Mouse (Mus musculus) embryonic fibroblast, embryonic 13.5 days (primary cell): ENCODE results near the gene Nfkb2. TPM values are rescaled to one million over a fixed set of nuclear protein-coding genes. Genes with fewer than 3 reads are reported as not detected.

Experiments used
- H3K27ac ChIP-seq: 2 replicates; pipeline ENCODE4 v1.5.1; 2012; ENCODE audit warnings: low read length, control low read depth, inconsistent platforms; ENCODE audit not compliant: insufficient read depth
- H3K4me1 ChIP-seq: 2 replicates; pipeline ENCODE4 v1.6.1; 2011; ENCODE audit warnings: low read length; ENCODE audit not compliant: control insufficient read depth, insufficient read depth
- H3K4me3 ChIP-seq: 2 replicates; pipeline ENCODE4 v1.5.1; 2011; ENCODE audit warnings: mild to moderate bottlenecking, control low read depth, low read length; ENCODE audit not compliant: insufficient read depth
- CTCF ChIP-seq: IDR thresholded peaks from 2 replicates; pipeline ENCODE4 v1.5.1; 2011; ENCODE audit warnings: mild to moderate bottlenecking, control low read depth, low read length, moderate library complexity, borderline replicate concordance; ENCODE audit not compliant: insufficient read depth
- POLR2A ChIP-seq: IDR thresholded peaks from 2 replicates; pipeline ENCODE4 v1.6.1; 2011; ENCODE audit warnings: low read depth, mild to moderate bottlenecking, control low read depth, low read length, moderate library complexity
- polyA plus RNA-seq: library from polyadenylated mRNA; stranded (reverse); fragments of >200 nt; gene quantifications from 2 replicates; pipeline ENCODE4 v1.2.4, GENCODE M21; 2011; ENCODE audit warnings: low read depth; ENCODE audit not compliant: missing spikeins, insufficient read length

The Nfkb2 gene
- polyA plus RNA-seq, 1 experiment, result 42.3 TPM

DNA sequence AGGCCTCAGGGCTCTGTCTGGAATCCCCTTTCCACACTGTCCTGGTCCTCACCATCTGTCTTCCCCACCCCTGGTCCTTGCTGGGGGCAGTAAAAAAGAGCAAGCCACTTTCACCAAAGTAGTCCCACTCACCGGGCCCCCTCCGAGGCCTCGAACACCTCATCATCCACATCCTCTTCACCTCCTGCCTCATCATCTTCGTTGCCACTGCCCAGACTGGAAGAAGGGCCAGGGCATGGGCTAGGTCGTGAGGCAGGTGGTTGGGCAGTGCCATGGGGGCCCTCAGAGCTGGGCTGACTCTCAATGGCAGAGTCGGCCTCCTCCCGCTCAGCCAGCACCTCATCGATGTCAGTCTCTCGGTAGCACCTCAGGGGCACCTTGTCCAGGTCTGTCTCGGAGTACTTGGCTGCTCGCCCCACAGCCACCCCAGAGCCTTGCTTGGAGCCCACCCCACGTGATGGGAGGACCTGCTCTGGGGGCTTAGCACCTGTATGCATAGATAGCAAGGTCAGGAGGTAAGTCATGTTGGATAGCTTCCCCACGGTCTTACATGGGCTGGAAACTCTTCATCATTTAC is 19.0 kb downstream of the Nfkb2 start:
- H3K4me1 ChIP-seq, result peaks cover 2% of the 10 kb centered on the region
- TF ChIP-seq CTCF (no peak), POLR2A (no peak)
- H3K27ac ChIP-seq, result no peak overlapping the region
- no peak overlapping the region for H3K4me3 ChIP-seq

DNA sequence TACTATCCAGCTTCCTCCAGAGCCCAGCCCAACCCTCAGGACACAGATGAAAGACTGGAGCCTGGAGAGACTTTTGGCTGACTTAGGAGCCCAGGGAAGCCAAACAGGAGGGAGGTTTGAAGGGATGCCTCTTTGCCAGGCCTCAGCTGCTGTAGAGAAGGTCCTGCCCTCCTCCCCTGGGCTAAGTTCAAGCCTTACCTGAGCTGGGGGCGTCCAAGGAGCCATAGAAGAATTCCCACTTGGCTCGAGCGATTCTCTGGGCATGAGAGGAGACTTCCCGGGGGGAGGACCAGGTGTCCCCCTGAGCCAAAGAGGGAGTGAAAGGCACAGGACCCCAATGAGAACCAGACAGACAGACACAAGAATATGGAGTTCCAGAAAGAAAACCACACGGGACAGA is 19.6 kb downstream of the Nfkb2 start:
- Histone ChIP-seq H3K27ac (no peak overlapping the region), H3K4me3 (no peak overlapping the region), H3K4me1 (peaks cover under 1% of the 10 kb centered on the region)
- TF ChIP-seq CTCF, result no peak
- no peak for TF ChIP-seq POLR2A

DNA sequence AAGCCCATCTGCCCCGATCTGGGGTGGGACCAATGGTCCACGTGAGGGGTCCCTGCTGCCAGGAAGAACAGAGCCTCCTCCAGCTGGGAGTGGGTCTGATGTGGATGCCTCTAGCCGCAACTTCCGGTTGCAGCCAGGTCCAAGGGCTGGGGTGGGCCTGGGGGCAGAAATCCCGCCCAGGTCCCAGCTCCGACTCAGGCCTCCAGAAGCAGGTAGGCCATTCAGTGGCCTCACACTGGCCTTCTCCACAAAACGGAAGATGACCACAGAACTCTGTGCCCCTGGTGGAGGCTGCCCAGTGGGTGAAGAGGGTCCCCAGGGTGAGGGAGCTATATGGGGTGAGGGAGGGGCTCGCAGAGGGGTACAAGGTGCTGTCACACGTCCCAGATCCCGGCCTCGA is 20.2 kb downstream of the Nfkb2 start:
- H3K4me1 ChIP-seq, result no peaks in the 10 kb centered on the region; the same call in 1 of the 2 replicates

DNA sequence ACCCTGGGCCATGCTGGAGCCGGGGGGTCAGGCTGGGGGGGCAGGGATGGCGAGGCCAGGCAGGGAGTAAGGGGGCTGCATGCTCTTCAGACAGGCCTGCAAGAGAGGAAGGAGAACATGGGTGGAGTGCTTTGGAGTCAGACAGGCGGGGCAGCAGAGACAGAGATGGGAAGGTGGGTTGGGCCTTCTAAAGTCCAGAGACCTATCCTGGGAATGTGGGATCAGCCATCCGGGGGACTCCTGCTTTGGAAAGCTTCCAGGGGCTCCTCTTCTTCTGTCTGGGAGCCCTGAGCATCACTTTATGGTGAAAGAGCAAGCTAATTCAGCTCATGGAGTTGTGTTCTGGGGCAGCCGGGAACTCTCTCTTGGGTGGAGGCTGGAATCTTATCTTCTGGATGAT is 20.8 kb downstream of the Nfkb2 start:
- Histone ChIP-seq H3K27ac (no peak overlapping the region), H3K4me3 (no peak overlapping the region), H3K4me1 (no peaks in the 10 kb centered on the region; the same call in 1 of the 2 replicates)
- TF ChIP-seq POLR2A (no peak), CTCF (no peak)

More for the DNA sequence above, 20.2 kb downstream of the Nfkb2 start:
- no peak overlapping the region for H3K4me3 ChIP-seq
- TF ChIP-seq POLR2A (no peak), CTCF (no peak)
- H3K27ac ChIP-seq, result no peak overlapping the region

DNA sequence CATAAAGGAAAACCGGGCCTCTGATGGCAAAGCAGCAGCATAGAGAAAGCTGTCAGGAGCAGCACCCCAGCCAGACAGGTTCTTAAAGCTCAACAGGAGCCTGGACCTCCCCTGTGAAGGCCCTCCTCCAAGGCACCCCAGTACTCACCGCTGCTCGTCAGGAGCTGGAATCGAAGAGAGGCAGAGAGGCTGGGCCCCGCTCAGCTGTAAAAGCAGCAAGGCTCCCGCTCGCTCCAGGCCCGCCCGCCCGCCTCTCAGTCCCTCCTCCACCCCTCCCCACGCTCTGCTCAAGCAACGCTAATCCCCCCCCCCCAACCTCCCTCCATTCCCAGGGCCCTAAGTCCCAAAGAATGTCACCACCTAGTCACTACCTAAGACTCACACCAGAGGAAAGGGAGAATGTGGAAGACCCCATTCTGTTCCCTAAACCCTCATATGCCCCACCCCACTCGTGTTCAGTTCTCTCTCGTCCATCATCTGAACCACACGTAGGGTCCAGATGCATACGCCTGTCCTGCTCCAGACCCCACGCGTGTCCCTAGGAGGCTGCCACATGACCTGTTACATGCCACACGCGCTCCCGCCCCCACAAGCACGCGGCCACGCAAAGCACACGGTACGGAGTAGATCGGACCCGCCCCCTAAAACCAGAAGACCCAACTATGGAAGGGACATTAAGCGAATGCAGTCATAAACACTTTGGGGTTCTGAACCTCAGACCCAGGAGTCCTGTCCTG is 22.1 kb downstream of the Nfkb2 start:
- H3K4me1 ChIP-seq, result no peaks in the 10 kb centered on the region; the same call in 1 of the 2 replicates
- H3K4me3 ChIP-seq, result no peak overlapping the region
- no peak for TF ChIP-seq CTCF
- TF ChIP-seq POLR2A, result no peak
- H3K27ac ChIP-seq, result no peak overlapping the region

DNA sequence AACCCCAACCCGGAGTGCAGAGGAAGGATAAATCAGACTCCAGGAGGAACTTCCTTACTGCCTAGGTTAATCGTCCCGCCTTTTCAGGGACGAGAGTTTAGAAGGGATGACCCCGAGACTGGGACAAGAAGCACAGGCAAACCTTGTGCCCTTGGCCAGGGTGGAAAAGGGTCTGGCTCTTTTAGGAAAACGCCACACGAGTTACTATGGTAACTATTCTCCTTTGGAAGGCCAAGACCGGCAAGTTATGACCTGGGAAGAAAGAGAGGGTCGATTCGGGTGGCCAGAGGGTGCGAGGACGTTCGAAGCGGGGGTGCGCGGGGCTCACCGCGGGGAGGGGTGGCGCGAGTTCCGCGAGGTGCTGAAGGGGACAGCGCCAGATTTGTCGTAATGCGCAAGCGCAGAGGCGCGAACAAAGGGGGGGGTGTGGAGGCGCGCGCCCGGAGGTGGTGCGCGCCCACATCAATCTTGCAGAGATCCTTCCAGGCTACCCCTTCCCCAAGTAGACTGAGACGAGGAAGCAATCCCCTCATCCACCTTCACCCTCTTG is 22.7 kb downstream of the Nfkb2 start, which contains the start of gene Psd:
Gene Psd, minus strand, starts transcription at position 401 of the 550 bp plus-strand sequence.
- Histone ChIP-seq H3K4me1 (no peaks in the 10 kb centered on the region; the same call in 1 of the 2 replicates), H3K27ac (peak within 1 kb of the TSS; percentile 82), H3K4me3 (peak within 1 kb of the TSS; percentile 64)
- TF ChIP-seq POLR2A, result no peak
- no peak for TF ChIP-seq CTCF

DNA sequence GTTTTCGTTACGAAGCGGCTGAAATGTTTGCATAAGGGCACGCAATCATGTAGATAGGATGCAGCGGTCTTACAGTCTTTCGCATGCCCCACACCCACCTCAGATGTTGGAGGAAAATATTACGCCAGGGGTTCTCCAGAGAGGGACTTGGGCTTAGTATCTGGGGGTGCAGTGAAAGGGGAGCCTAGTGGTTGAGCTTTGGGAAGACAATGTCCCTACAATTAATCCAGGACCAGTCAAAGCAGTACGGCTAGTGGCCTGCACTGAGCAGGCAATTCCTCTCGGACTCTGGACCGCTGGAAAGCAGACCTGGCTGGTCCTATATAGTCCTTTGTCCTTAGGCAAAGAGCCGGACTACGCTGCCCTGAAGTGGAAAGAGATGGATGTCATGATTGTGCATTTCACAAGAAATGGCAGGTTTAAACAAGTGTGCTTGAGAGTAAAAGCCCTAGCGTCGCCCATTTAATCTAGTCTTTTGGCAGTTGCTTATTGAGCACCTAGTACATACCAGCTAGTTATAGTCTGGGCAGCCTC is 23.5 kb downstream of the Nfkb2 start:
- Histone ChIP-seq H3K27ac (no peak overlapping the region), H3K4me1 (no peaks in the 10 kb centered on the region)
- TF ChIP-seq POLR2A (no peak), CTCF (no peak)

DNA sequence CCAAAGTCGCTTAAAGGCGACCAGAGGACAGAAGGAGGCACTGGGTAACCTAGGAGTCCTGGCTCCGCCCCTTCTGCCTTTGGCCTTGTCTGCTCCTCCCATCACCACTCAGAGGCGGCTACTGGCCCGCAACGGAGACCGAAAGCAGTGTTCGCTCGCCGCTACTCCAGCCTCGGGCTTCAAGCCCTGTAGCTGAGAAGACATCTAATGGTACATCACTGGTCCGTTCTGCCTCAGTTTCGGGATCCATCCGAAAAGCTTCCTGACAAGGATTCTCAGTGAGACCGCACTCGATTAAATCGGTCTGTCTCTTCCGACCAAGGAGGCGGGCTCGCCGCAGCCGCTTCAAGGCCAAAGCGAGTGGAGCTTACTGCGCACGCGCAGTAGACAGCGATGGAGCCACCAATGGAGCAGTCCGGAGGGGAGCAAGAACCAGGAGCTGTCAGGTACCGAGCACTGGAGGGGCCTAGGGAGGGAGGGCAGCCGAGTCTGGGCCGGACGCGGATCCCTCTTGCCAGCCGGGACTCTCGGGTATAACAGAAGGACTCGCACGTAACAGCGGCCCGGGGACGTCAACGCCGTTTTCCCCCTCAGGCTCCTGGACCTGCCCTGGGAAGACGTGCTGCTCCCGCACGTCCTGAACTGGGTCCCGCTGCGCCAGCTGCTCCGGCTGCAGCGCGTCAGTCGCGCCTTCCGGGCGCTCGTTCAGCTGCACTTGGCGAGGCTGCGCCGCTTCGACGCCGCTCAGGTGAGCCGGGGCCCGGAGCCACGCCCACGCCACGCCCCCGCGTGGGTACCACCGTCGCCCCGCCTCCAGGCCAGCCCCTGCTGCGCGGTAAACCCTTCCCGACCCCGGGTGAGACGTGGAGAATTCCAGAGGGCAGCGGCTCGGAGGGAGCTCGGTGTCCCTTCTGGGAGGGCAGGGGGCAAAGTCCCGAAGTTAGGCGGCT is 24.2 kb downstream of the Nfkb2 start, which contains the start of gene Fbxl15:
Gene Fbxl15, plus strand, starts transcription at position 104 of the 950 bp plus-strand sequence.
- H3K4me1 ChIP-seq, result no peaks in the 10 kb centered on the region
- peak within 1 kb of the TSS; percentile 64 for H3K4me3 ChIP-seq
- TF ChIP-seq POLR2A (peak; percentile 87), CTCF (no peak)
- peak within 1 kb of the TSS; percentile 82 for H3K27ac ChIP-seq

More for the DNA sequence above, 23.5 kb downstream of the Nfkb2 start:
- H3K4me3 ChIP-seq, result peak overlapping the region; percentile 64
